Mouse (Mus musculus): ENCODE measurements around the gene Cyp26b1. TPM values are rescaled to one million over a fixed set of nuclear protein-coding genes. Genes with fewer than 3 reads are reported as not detected.

Gene Cyp26b1
- polyA plus RNA-seq, 1 experiment from 2014 or later, result 20.6 TPM

GRCm38 (mm10) chr6:84549852-84550437 lies 43.8 kb downstream of the Cyp26b1 start:
- Histone ChIP-seq H3K27ac (replicated peaks) (no peak overlapping the region), H3K4me2 (replicated peaks) (no peak overlapping the region), H3K36me3 (no peaks in the 10 kb centered on the region), H3K9me3 (replicated peaks) (no peaks in the 10 kb centered on the region), H3K4me1 (peaks cover 3% of the 10 kb centered on the region; the same call in 1 of the 2 replicates), H3K4me3 (replicated peaks) (no peak overlapping the region), H3K9ac (no peak overlapping the region), H3K27me3 (no peaks in the 10 kb centered on the region)
- 50% methylated on average over 9 of the region's 9 CpGs for WGBS
- ATAC-seq (ENCODE audit: insufficient number of reproducible peaks, low FRiP score, low TSS enrichment, low read depth), result no peak

- Histone ChIP-seq H3K27me3 (no peaks in the 10 kb centered on the region), H3K4me3 (replicated peaks) (no peak overlapping the region), H3K9ac (no peak overlapping the region), H3K4me1 (peaks cover 6% of the 10 kb centered on the region), H3K4me2 (replicated peaks) (no peak overlapping the region), H3K27ac (replicated peaks) (no peak overlapping the region), H3K36me3 (no peaks in the 10 kb centered on the region), H3K9me3 (replicated peaks) (no peaks in the 10 kb centered on the region)
- 76% methylated on average over 2 of the region's 2 CpGs for WGBS
- ATAC-seq (ENCODE audit: insufficient number of reproducible peaks, low FRiP score, low TSS enrichment, low read depth), result no peak
Measured at GRCm38 (mm10) chr6:84545428-84545827, 48.3 kb downstream of the Cyp26b1 start.

- no peaks in the 10 kb centered on the region for H3K27me3 ChIP-seq
- 58% methylated on average over 3 of the region's 3 CpGs for WGBS
- H3K36me3 ChIP-seq, result no peaks in the 10 kb centered on the region
- H3K4me3 ChIP-seq (replicated peaks), result no peak overlapping the region
- no peaks in the 10 kb centered on the region for H3K9me3 ChIP-seq (replicated peaks)
- H3K4me1 ChIP-seq, result peaks cover 3% of the 10 kb centered on the region; the same call in 1 of the 2 replicates
- no peak overlapping the region for H3K4me2 ChIP-seq (replicated peaks)
- ATAC-seq (ENCODE audit: insufficient number of reproducible peaks, low FRiP score, low TSS enrichment, low read depth), result no peak
- no peak overlapping the region for H3K9ac ChIP-seq
- H3K27ac ChIP-seq (replicated peaks), result no peak overlapping the region
Measured at GRCm38 (mm10) chr6:84544359-84544758, 49.3 kb downstream of the Cyp26b1 start.

GRCm38 (mm10) chr6:84543516-84543915 lies 50.2 kb downstream of the Cyp26b1 start:
- Histone ChIP-seq H3K27ac (replicated peaks) (no peak overlapping the region), H3K4me3 (replicated peaks) (no peak overlapping the region), H3K27me3 (no peaks in the 10 kb centered on the region), H3K9ac (no peak overlapping the region), H3K4me2 (replicated peaks) (no peak overlapping the region), H3K4me1 (peaks cover 3% of the 10 kb centered on the region; the same call in 1 of the 2 replicates), H3K36me3 (no peaks in the 10 kb centered on the region), H3K9me3 (replicated peaks) (no peaks in the 10 kb centered on the region)
- 28% methylated on average over 5 of the region's 5 CpGs for WGBS
- no peak for ATAC-seq (ENCODE audit: insufficient number of reproducible peaks, low FRiP score, low TSS enrichment, low read depth)

GRCm38 (mm10) chr6:84539924-84540323 lies 53.8 kb downstream of the Cyp26b1 start:
- Histone ChIP-seq H3K27me3 (no peaks in the 10 kb centered on the region), H3K4me2 (replicated peaks) (no peak overlapping the region), H3K36me3 (no peaks in the 10 kb centered on the region), H3K27ac (replicated peaks) (no peak overlapping the region), H3K4me1 (peaks cover 11% of the 10 kb centered on the region; the same call in 1 of the 2 replicates), H3K9ac (no peak overlapping the region), H3K4me3 (replicated peaks) (no peak overlapping the region), H3K9me3 (replicated peaks) (no peaks in the 10 kb centered on the region)
- 57% methylated on average over 4 of the region's 4 CpGs for WGBS
- no peak for ATAC-seq (ENCODE audit: insufficient number of reproducible peaks, low FRiP score, low TSS enrichment, low read depth)

- 74% methylated on average over 3 of the region's 3 CpGs for WGBS
- Histone ChIP-seq H3K9ac (no peak overlapping the region), H3K4me3 (replicated peaks) (no peak overlapping the region), H3K4me2 (replicated peaks) (no peak overlapping the region), H3K9me3 (replicated peaks) (no peaks in the 10 kb centered on the region), H3K4me1 (peaks cover 11% of the 10 kb centered on the region; the same call in 1 of the 2 replicates), H3K36me3 (no peaks in the 10 kb centered on the region), H3K27me3 (no peaks in the 10 kb centered on the region), H3K27ac (replicated peaks) (no peak overlapping the region)
- ATAC-seq (ENCODE audit: insufficient number of reproducible peaks, low FRiP score, low TSS enrichment, low read depth), result no peak
Measured at GRCm38 (mm10) chr6:84538681-84539080, 55.0 kb downstream of the Cyp26b1 start.

- H3K27me3 ChIP-seq, result no peaks in the 10 kb centered on the region
- H3K36me3 ChIP-seq, result no peaks in the 10 kb centered on the region
- H3K9ac ChIP-seq, result no peak overlapping the region
- no peaks in the 10 kb centered on the region for H3K9me3 ChIP-seq (replicated peaks)
- H3K27ac ChIP-seq (replicated peaks), result peak overlapping the region; percentile 23; the same call in 1 of the 2 replicates
- H3K4me2 ChIP-seq (replicated peaks), result no peak overlapping the region
- H3K4me1 ChIP-seq, result peaks cover 8% of the 10 kb centered on the region; the same call in 1 of the 2 replicates
- H3K4me3 ChIP-seq (replicated peaks), result no peak overlapping the region
- ATAC-seq (ENCODE audit: insufficient number of reproducible peaks, low FRiP score, low TSS enrichment, low read depth), result peak; percentile 47; the same call in 1 of the 2 replicates
- WGBS, result 44% methylated on average over 16 of the region's 16 CpGs
Measured at GRCm38 (mm10) chr6:84537611-84538197, 56.0 kb downstream of the Cyp26b1 start.

GRCm38 (mm10) chr6:84534944-84535343 lies 58.8 kb downstream of the Cyp26b1 start:
- WGBS, result 53% methylated on average over 3 of the region's 3 CpGs
- Histone ChIP-seq H3K4me1 (peaks cover 8% of the 10 kb centered on the region; the same call in 1 of the 2 replicates), H3K36me3 (no peaks in the 10 kb centered on the region), H3K27ac (replicated peaks) (no peak overlapping the region), H3K9ac (no peak overlapping the region), H3K27me3 (no peaks in the 10 kb centered on the region), H3K4me3 (replicated peaks) (no peak overlapping the region), H3K9me3 (replicated peaks) (no peaks in the 10 kb centered on the region), H3K4me2 (replicated peaks) (no peak overlapping the region)
- no peak for ATAC-seq (ENCODE audit: insufficient number of reproducible peaks, low FRiP score, low TSS enrichment, low read depth)

- Histone ChIP-seq H3K4me3 (replicated peaks) (no peak overlapping the region), H3K9me3 (replicated peaks) (no peaks in the 10 kb centered on the region), H3K27me3 (no peaks in the 10 kb centered on the region), H3K4me2 (replicated peaks) (no peak overlapping the region), H3K9ac (no peak overlapping the region), H3K4me1 (no peaks in the 10 kb centered on the region), H3K36me3 (no peaks in the 10 kb centered on the region), H3K27ac (replicated peaks) (no peak overlapping the region)
- ATAC-seq (ENCODE audit: insufficient number of reproducible peaks, low FRiP score, low TSS enrichment, low read depth), result no peak
Measured at GRCm38 (mm10) chr6:84529912-84530311, 63.8 kb downstream of the Cyp26b1 start.

- Histone ChIP-seq H3K4me2 (replicated peaks) (no peak overlapping the region), H3K27ac (replicated peaks) (no peak overlapping the region), H3K27me3 (no peaks in the 10 kb centered on the region), H3K9me3 (replicated peaks) (no peaks in the 10 kb centered on the region), H3K9ac (no peak overlapping the region), H3K36me3 (no peaks in the 10 kb centered on the region), H3K4me3 (replicated peaks) (no peak overlapping the region), H3K4me1 (no peaks in the 10 kb centered on the region)
- 62% methylated on average over 7 of the region's 7 CpGs for WGBS
- no peak for ATAC-seq (ENCODE audit: insufficient number of reproducible peaks, low FRiP score, low TSS enrichment, low read depth)
Measured at GRCm38 (mm10) chr6:84524901-84525601, 68.7 kb downstream of the Cyp26b1 start.

Data from embryonic facial prominence, embryonic 15.5 days (tissue).